Comparison of ENCODE assay signal across 8 mouse cellular contexts in the genomic region with DNA sequence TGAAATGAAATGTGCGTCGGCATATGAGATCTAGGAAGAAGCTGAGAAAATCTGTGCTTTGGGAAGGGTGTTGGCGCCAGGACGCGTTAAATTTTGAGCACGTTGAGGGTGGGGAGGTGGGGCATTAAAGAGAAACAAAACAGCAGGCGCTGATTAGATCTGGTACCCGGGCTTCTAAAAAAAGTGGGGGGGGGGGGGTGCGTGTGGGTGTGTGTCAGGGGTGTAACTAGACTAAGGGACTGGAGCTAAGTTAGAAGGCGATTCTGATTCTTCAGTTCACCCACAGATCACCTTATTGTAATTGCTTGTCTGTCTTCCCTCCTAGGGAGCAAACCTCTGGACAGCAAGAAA. TPM values are rescaled to one million over a fixed set of nuclear protein-coding genes. Genes with fewer than 3 reads are reported as not detected.
DNase-seq lines count a peak whose midpoint lies in the region; ATAC-seq and TF ChIP-seq lines count a peak whose summit lies in the region.

No protein-coding gene starts in this region.

- 0% methylated on average over 10 of the region's 10 CpGs for WGBS in heart, embryonic 12.5 days
- WGBS in hindbrain, embryonic 12.5 days: under 1% methylated on average over 10 of the region's 10 CpGs

- H3K27me3 ChIP-seq in heart, embryonic 12.5 days (replicated peaks): no peaks in the 10 kb centered on the region
- H3K27me3 ChIP-seq in G1E (ENCODE audit: insufficient read depth, low read length): no peaks in the 10 kb centered on the region
- no peaks in the 10 kb centered on the region for H3K27me3 ChIP-seq in hindbrain, embryonic 12.5 days

- H3K9ac ChIP-seq in heart, embryonic 12.5 days: peak overlapping the region; percentile 88
- H3K9ac ChIP-seq in hindbrain, embryonic 12.5 days: peak overlapping the region; percentile 50

- no peaks in the 10 kb centered on the region for H3K9me3 ChIP-seq in heart, embryonic 12.5 days (replicated peaks)
- no peaks in the 10 kb centered on the region for H3K9me3 ChIP-seq in G1E (replicated peaks)
- H3K9me3 ChIP-seq in hindbrain, embryonic 12.5 days (replicated peaks): no peaks in the 10 kb centered on the region

- peak overlapping the region; percentile 84 for H3K27ac ChIP-seq in heart, embryonic 12.5 days (ENCODE audit: poor library complexity, severe bottlenecking)
- H3K27ac ChIP-seq in hindbrain, embryonic 12.5 days: peak overlapping the region; percentile 77

- H3K4me3 ChIP-seq in heart, embryonic 12.5 days: peak overlapping the region; percentile 94
- peak overlapping the region; percentile 94 for H3K4me3 ChIP-seq in G1E (ENCODE audit: low read depth, low read length)
- peak overlapping the region; percentile 82 for H3K4me3 ChIP-seq in hindbrain, embryonic 12.5 days

- intact Hi-C loops in heart, postnatal 14 days (cut with DNase I): loop anchor here (1.0 to 10.0 kb wide), 2 partner anchors 133 to 245 kb away; a partner anchor contains a TSS

- DNase-seq in heart, postnatal 14 days: no peak
- peak; percentile 31 for DNase-seq in G1E (ENCODE audit: low spot score)
- no peak for DNase-seq in frontal cortex, postnatal 25 days (ENCODE audit: low spot score in 2 of 2)
- no peak for DNase-seq in layer of hippocampus, postnatal 14 days (ENCODE audit: low spot score in 2 of 2)
- DNase-seq in thymus, postnatal 14 days: no peak

- peaks cover 5% of the 10 kb centered on the region; the same call in 1 of the 2 replicates for H3K36me3 ChIP-seq in heart, embryonic 12.5 days
- H3K36me3 ChIP-seq in G1E (replicated peaks): peaks cover 29% of the 10 kb centered on the region
- peaks cover 19% of the 10 kb centered on the region for H3K36me3 ChIP-seq in hindbrain, embryonic 12.5 days

- peaks cover 8% of the 10 kb centered on the region for H3K4me1 ChIP-seq in heart, embryonic 12.5 days (replicated peaks)
- peaks cover 47% of the 10 kb centered on the region for H3K4me1 ChIP-seq in G1E (ENCODE audit: insufficient read depth, low read depth, low read length)
- H3K4me1 ChIP-seq in hindbrain, embryonic 12.5 days: peaks cover 17% of the 10 kb centered on the region

- ATAC-seq in heart, embryonic 12.5 days (ENCODE audit: insufficient number of reproducible peaks, low FRiP score): no peak
- no peak for ATAC-seq in G1E (ENCODE audit: extremely low read depth, insufficient number of reproducible peaks, low FRiP score, poor library complexity, severe bottlenecking)
- no peak for ATAC-seq in hindbrain, embryonic 12.5 days (ENCODE audit: low FRiP score)
- 0 out of 2 replicates have a peak, but pooled peaks have one; percentile 2 for ATAC-seq in megakaryocyte-erythroid progenitor cell, adult 5-6 weeks (replicated peaks; ENCODE audit: low FRiP score, low TSS enrichment, poor library complexity, severe bottlenecking)

- no peak for TF ChIP-seq CTCF in G1E (IDR thresholded peaks at IDR 0.05; ENCODE audit: low read depth, low read length)

- peak overlapping the region; percentile 95 for H3K4me2 ChIP-seq in heart, embryonic 12.5 days
- H3K4me2 ChIP-seq in hindbrain, embryonic 12.5 days (replicated peaks): peak overlapping the region; percentile 69

RNA-seq across cellular contexts. Expression of a gene that starts 1.2 kb away (rescaled TPM):
- polyA plus RNA-seq in heart, embryonic 12.5 days (2016; fragmentation: Nextera tagmentation; extraction: Ambion mirVana): 50.2 and 50.6 TPM in 2 replicates
- total RNA-seq in heart, postnatal 14 days (2021): 10 to 100 TPM in 1 of 2 experiments, 1 to 10 TPM in 1; 9.9 to 12.2 TPM
- total RNA-seq in G1E (2014; fragmentation: Nextera tagmentation) (104 and 111 TPM in 2 replicates), G1E (2017) (41.1 and 43.7 TPM in 2 replicates)
- polyA plus RNA-seq in G1E (2012): 15.4 and 24.9 TPM in 2 replicates
- 80.2 and 82.3 TPM in 2 replicates for polyA plus RNA-seq in hindbrain, embryonic 12.5 days (2016; fragmentation: Nextera tagmentation; extraction: Ambion mirVana)
- total RNA-seq in megakaryocyte-erythroid progenitor cell, adult 5-6 weeks (2014; fragmentation: Nextera tagmentation): 89.6 and 91.3 TPM in 2 replicates
- 69.1 and 106 TPM in 2 replicates for total RNA-seq in megakaryocyte-erythroid progenitor cell, adult 5-6 weeks (2017)
- total RNA-seq in layer of hippocampus, postnatal 14 days (2021): 10 to 100 TPM; 22.6 to 29.3 TPM

RNA-seq across cellular contexts. Expression of a gene that starts 22.5 kb away (rescaled TPM):
- 10.6 and 11.1 TPM in 2 replicates for polyA plus RNA-seq in heart, embryonic 12.5 days (2016; fragmentation: Nextera tagmentation; extraction: Ambion mirVana)
- 1 to 10 TPM; 8.6 to 8.8 TPM for total RNA-seq in heart, postnatal 14 days (2021)
- total RNA-seq in G1E (2014; fragmentation: Nextera tagmentation) (14.1 and 15.3 TPM in 2 replicates), G1E (2017) (7.3 and 7.6 TPM in 2 replicates)
- polyA plus RNA-seq in G1E (2012): 16.4 and 17.0 TPM in 2 replicates
- polyA plus RNA-seq in hindbrain, embryonic 12.5 days (2016; fragmentation: Nextera tagmentation; extraction: Ambion mirVana): 12.5 and 16.0 TPM in 2 replicates
- total RNA-seq in megakaryocyte-erythroid progenitor cell, adult 5-6 weeks (2014; fragmentation: Nextera tagmentation): 8.7 and 15.2 TPM in 2 replicates
- total RNA-seq in megakaryocyte-erythroid progenitor cell, adult 5-6 weeks (2017): 4.3 and 6.4 TPM in 2 replicates
- total RNA-seq in layer of hippocampus, postnatal 14 days (2021): 10 to 100 TPM; 18.4 to 21.9 TPM

RNA-seq across cellular contexts. Expression of a gene that starts 22.7 kb away (rescaled TPM):
- 10.6 and 10.9 TPM in 2 replicates for polyA plus RNA-seq in heart, embryonic 12.5 days (2016; fragmentation: Nextera tagmentation; extraction: Ambion mirVana)
- total RNA-seq in heart, postnatal 14 days (2021): 10 to 100 TPM; 34.5 to 40.2 TPM
- not detected in 2 replicates for total RNA-seq in G1E (2014; fragmentation: Nextera tagmentation)
- 0.33 and 0.70 TPM in 2 replicates for total RNA-seq in G1E (2017)
- polyA plus RNA-seq in G1E (2012): not detected in 2 replicates
- 9.8 and 10.4 TPM in 2 replicates for polyA plus RNA-seq in hindbrain, embryonic 12.5 days (2016; fragmentation: Nextera tagmentation; extraction: Ambion mirVana)
- total RNA-seq in megakaryocyte-erythroid progenitor cell, adult 5-6 weeks (2014; fragmentation: Nextera tagmentation): 0.89 TPM in 1 of 2 replicates, not detected in the other
- 0.09 and 4.6 TPM in 2 replicates for total RNA-seq in megakaryocyte-erythroid progenitor cell, adult 5-6 weeks (2017)
- 10 to 100 TPM; 18.7 to 19.9 TPM for total RNA-seq in layer of hippocampus, postnatal 14 days (2021)
